Mouse (Mus musculus) embryonic facial prominence, embryonic 11.5 days (tissue): ENCODE results near the gene Mgam. TPM values are rescaled to one million over a fixed set of nuclear protein-coding genes. Genes with fewer than 3 reads are reported as not detected.

ENCODE experiments used
- ATAC-seq: fragments of 200-750 bp; cut with Nextera tagmentation; replicated peaks from 2 replicates; pipeline ENCODE4 v1.8.0; 2017; ENCODE audit warnings: low read depth; ENCODE audit not compliant: insufficient number of reproducible peaks, low FRiP score, low TSS enrichment
- DNase-seq: peaks from one replicate; pipeline ENCODE4 v3.0.0-alpha.2; 2015; ENCODE audit warnings: low spot score
- H3K27ac ChIP-seq: fragments of 300-500 bp; sonication (generic); replicated peaks from 2 replicates; pipeline ENCODE4 v1.5.1; 2014; ENCODE audit warnings: mild to moderate bottlenecking, low read depth, low read length, control low read depth
- H3K27me3 ChIP-seq: fragments of 300-500 bp; sonication (generic); 2 replicates; pipeline ENCODE4 v1.6.1; 2014; ENCODE audit warnings: mild to moderate bottlenecking, low read length, moderate library complexity, mixed read lengths; ENCODE audit not compliant: control insufficient read depth, insufficient read depth
- H3K36me3 ChIP-seq: fragments of 300-500 bp; sonication (generic); replicated peaks from 2 replicates; pipeline ENCODE4 v1.6.1; 2014; ENCODE audit warnings: low read depth, mild to moderate bottlenecking, low read length, moderate library complexity, mixed read lengths; ENCODE audit not compliant: control insufficient read depth, insufficient read depth
- H3K4me1 ChIP-seq: fragments of 300-500 bp; sonication (generic); 2 replicates; pipeline ENCODE4 v1.6.1; 2014; ENCODE audit warnings: low read length, mixed read lengths; ENCODE audit not compliant: control insufficient read depth, insufficient read depth
- H3K4me2 ChIP-seq: fragments of 300-500 bp; sonication (generic); 2 replicates; pipeline ENCODE4 v1.6.1; 2014; ENCODE audit warnings: low read depth, mild to moderate bottlenecking, control low read depth, low read length, moderate library complexity
- H3K4me3 ChIP-seq: fragments of 300-500 bp; sonication (generic); 2 replicates; pipeline ENCODE4 v1.5.1; 2014; ENCODE audit warnings: low read depth, low read length, control low read depth
- H3K9ac ChIP-seq: fragments of 300-500 bp; sonication (generic); replicated peaks from 2 replicates; pipeline ENCODE4 v1.6.1; 2014; ENCODE audit warnings: mild to moderate bottlenecking, control low read depth, low read length
- H3K9me3 ChIP-seq: fragments of 300-500 bp; sonication (generic); replicated peaks from 2 replicates; pipeline ENCODE4 v1.6.1; 2016; ENCODE audit warnings: mild to moderate bottlenecking, low read length, inconsistent platforms, mixed read lengths; ENCODE audit not compliant: control insufficient read depth
- WGBS: fragments of 180-500 bp; shearing (Covaris S2); extraction: QIAGEN DNeasy Blood & Tissue Kit; methylation state at CpG from one replicate; pipeline ENCODE4 v1.1.7; 2014; 5-methylcytosine and 5-hydroxymethylcytosine counted together
- polyA plus RNA-seq: library from polyadenylated mRNA; unstranded; fragments of >200 nt; fragmentation: Nextera tagmentation; extraction: Ambion mirVana; gene quantifications from 2 replicates; pipeline ENCODE4 v1.2.1, GENCODE M21; 2014

Gene Mgam
- polyA plus RNA-seq, 1 experiment from 2014 or later = not detected

DNA sequence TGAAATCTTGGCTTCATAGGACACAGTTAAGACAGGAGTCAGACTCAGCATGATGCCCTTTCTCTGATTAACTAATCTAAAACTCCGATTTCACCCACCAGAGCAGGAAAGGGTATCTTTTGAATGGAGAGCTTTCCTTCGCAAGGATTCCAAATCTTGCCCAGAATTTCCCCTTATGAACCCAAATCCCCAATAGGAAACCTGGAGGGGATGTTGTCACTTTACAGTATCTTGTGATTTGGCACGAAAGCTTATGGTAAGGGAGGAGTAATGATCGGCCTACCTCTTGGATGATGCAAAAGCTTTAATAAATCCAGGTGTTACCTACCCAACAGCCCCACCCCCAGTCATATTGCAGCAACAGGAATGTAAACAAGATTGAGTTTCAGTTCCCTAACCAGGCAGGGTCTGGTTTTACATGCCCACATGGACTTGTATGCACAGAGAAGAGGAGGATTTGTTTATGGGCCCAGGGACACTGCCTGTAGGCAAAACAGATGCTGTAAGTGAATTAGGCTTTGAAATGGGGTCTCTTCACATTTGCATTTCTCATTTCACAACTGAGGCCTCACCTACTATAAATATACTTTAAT lies 15.3 kb upstream of the Mgam start, which contains the start of gene Tas2r138:
Gene Tas2r138 (minus strand): TSS at position 51 of the 593 bp plus-strand sequence.
- Histone ChIP-seq H3K9me3 (no peaks in the 10 kb centered on the region), H3K4me2 (no peak within 1 kb of the TSS), H3K4me3 (no peak within 1 kb of the TSS), H3K4me1 (no peaks in the 10 kb centered on the region), H3K36me3 (no peaks in the 10 kb centered on the region), H3K27ac (no peak within 1 kb of the TSS), H3K9ac (no peak within 1 kb of the TSS), H3K27me3 (no peaks in the 10 kb centered on the region)
- DNase-seq (no peak), ATAC-seq (no peak)
- WGBS = 85% methylated on average over 4 of the region's 4 CpGs

GRCm38 (mm10) chr6:40617965-40618364 lies 10.7 kb upstream of the Mgam start:
- H3K4me1 ChIP-seq = no peaks in the 10 kb centered on the region
- no peak for ATAC-seq

GRCm38 (mm10) chr6:40626111-40626510 lies 2.5 kb upstream of the Mgam start:
- WGBS = 57% methylated on average over 1 of the region's 1 CpGs
- H3K4me1 ChIP-seq = no peaks in the 10 kb centered on the region
- H3K9me3 ChIP-seq = no peaks in the 10 kb centered on the region
- no peak overlapping the region for H3K9ac ChIP-seq
- H3K27ac ChIP-seq = no peak overlapping the region
- H3K27me3 ChIP-seq = no peaks in the 10 kb centered on the region
- no peak overlapping the region for H3K4me2 ChIP-seq
- no peaks in the 10 kb centered on the region for H3K36me3 ChIP-seq
- DNase-seq (no peak), ATAC-seq (no peak)
- no peak overlapping the region for H3K4me3 ChIP-seq

More at GRCm38 (mm10) chr6:40617965-40618364, 10.7 kb upstream of the Mgam start:
- DNase-seq = peak; percentile 81
- no peak overlapping the region for H3K9ac ChIP-seq
- H3K9me3 ChIP-seq = no peaks in the 10 kb centered on the region
- H3K27me3 ChIP-seq = no peaks in the 10 kb centered on the region
- H3K4me3 ChIP-seq = no peak overlapping the region
- H3K27ac ChIP-seq = no peak overlapping the region
- no peaks in the 10 kb centered on the region for H3K36me3 ChIP-seq
- no peak overlapping the region for H3K4me2 ChIP-seq
- WGBS = 22% methylated on average over 2 of the region's 2 CpGs

DNA sequence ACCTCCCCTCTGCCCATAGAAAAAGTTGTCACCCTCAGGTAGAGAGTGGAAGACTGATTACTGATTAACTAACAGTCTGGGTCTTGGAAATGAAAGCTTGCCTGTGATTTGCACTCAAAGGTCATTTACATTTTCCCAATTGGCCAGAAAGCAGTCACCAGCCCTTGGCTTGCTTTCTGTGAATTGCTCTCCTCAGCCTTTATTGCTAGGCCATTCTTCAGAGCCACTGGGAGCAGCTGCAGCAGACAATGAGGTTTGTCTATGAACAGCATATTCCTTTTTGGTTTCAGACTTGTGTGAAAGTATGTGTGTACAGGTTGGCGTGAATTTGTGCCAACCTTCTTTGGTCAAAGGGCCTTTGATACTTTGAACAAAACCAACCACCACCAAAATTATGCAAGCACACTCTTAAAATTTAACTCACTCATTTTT lies 6.0 kb downstream of the Mgam start:
- Histone ChIP-seq H3K27me3 (no peaks in the 10 kb centered on the region), H3K4me1 (no peaks in the 10 kb centered on the region), H3K27ac (no peak overlapping the region), H3K4me3 (no peak overlapping the region), H3K9me3 (no peaks in the 10 kb centered on the region), H3K4me2 (no peak overlapping the region), H3K36me3 (no peaks in the 10 kb centered on the region), H3K9ac (no peak overlapping the region)
- WGBS = 96% methylated on average over 1 of the region's 1 CpGs
- DNase-seq (no peak), ATAC-seq (no peak)

- Histone ChIP-seq H3K27ac (no peak overlapping the region), H3K36me3 (no peaks in the 10 kb centered on the region), H3K9me3 (no peaks in the 10 kb centered on the region), H3K4me3 (no peak overlapping the region), H3K4me2 (no peak overlapping the region), H3K4me1 (no peaks in the 10 kb centered on the region), H3K27me3 (no peaks in the 10 kb centered on the region), H3K9ac (no peak overlapping the region)
- ATAC-seq (no peak), DNase-seq (no peak)
- WGBS = 71% methylated on average over 6 of the region's 6 CpGs
Measured at GRCm38 (mm10) chr6:40635559-40635958, 6.9 kb downstream of the Mgam start.

DNA sequence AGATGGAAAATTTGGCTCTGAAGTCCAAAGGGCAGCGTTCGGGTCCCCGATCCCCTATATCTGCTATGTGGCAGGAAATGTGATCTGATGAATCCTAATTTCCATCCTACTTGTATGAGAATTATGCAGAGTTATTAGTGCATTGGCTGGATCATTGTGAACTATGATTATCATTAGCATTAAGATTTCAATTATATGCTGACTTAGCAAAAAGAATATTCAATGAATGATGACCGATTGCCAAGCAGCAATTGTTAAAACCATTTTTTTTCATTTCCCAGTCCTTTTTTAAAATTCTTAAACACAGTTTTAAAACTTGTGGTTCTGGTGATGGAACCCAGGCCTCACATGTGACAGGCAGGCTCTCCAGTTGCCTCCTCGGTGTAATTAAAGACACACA lies 9.1 kb downstream of the Mgam start:
- H3K4me2 ChIP-seq = no peak overlapping the region
- no peak for ATAC-seq

DNA sequence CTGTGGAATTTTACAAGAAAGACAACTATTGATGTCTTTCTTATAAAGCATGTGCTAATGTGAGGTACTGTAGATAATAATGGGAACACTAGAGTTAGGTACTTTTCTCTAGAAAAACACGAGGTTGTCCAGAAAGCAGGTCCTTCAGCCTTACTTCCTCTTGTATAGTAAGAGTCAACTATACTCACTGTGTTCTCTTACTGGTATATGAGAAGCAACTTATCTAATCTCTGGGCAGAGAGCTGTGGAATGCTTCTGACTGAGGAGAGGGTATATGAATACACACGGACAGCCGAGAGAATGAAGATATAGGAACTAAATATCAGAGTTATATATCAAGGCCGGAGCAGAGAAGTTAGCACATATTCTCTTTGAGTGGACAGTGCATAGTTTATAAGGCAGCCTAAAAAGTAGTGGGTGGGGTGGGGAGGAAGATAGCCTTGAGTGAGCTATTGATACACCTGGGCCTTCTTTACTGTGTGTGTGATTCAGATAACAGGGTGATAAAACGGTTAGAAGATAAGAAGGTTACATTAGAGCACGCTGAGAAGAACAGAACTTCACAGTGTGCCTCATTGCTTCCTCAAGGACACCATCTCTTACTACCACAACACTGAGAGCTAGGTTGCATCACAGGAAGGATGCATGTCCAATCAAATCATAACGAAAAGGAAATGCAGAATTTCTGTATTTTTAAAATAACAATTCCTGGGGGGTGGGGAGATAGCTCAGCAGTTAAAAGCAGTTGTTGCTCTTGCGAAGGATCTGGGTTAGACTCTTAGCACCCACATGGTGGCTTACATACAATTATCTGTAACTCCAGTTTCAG lies 12.3 kb downstream of the Mgam start:
- H3K27ac ChIP-seq = no peak overlapping the region
- no peak overlapping the region for H3K4me2 ChIP-seq
- 88% methylated on average over 8 of the region's 8 CpGs for WGBS
- no peak overlapping the region for H3K4me3 ChIP-seq
- no peak for ATAC-seq
- DNase-seq = no peak
- no peaks in the 10 kb centered on the region for H3K36me3 ChIP-seq
- no peaks in the 10 kb centered on the region for H3K27me3 ChIP-seq
- no peak overlapping the region for H3K9ac ChIP-seq
- H3K9me3 ChIP-seq = no peaks in the 10 kb centered on the region
- no peaks in the 10 kb centered on the region for H3K4me1 ChIP-seq

More for the DNA sequence above, 9.1 kb downstream of the Mgam start:
- H3K4me3 ChIP-seq = no peak overlapping the region
- no peaks in the 10 kb centered on the region for H3K9me3 ChIP-seq
- no peaks in the 10 kb centered on the region for H3K27me3 ChIP-seq
- DNase-seq = no peak
- no peak overlapping the region for H3K9ac ChIP-seq
- H3K4me1 ChIP-seq = no peaks in the 10 kb centered on the region
- 90% methylated on average over 5 of the region's 5 CpGs for WGBS
- no peak overlapping the region for H3K27ac ChIP-seq
- no peaks in the 10 kb centered on the region for H3K36me3 ChIP-seq

DNA sequence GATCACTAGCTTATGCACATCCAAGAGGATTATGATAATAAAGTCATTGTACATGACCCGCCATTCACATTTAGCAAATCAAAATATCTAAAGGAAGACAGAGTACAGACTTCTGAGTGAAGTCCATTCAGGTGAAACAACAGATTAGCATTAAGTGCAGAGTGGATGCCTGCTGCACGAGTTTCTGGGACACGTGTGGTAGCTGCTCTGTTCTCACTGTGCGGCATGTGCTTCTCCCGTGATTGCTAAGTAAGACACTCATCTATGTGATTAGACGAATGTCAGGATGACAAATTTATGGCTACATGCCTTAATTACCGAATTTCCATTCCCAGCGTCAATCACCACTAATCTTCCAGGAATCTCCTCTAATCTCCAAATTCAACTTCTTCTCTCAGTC lies 17.1 kb downstream of the Mgam start:
- ATAC-seq (no peak), DNase-seq (no peak)
- no peaks in the 10 kb centered on the region for H3K9me3 ChIP-seq
- H3K27me3 ChIP-seq = no peaks in the 10 kb centered on the region
- H3K9ac ChIP-seq = no peak overlapping the region
- no peaks in the 10 kb centered on the region for H3K4me1 ChIP-seq
- H3K4me2 ChIP-seq = no peak overlapping the region
- H3K4me3 ChIP-seq = no peak overlapping the region
- WGBS = 77% methylated on average over 8 of the region's 8 CpGs
- no peak overlapping the region for H3K27ac ChIP-seq
- H3K36me3 ChIP-seq = no peaks in the 10 kb centered on the region
